Mouse (Mus musculus) lung, adult 2 months (tissue): ENCODE data around the gene Synrg.

Experiments used
- CTCF ChIP-seq: fragments of 200-500 bp; IDR thresholded peaks from 2 replicates; pipeline ENCODE4 v1.5.1; 2011; ENCODE audit warnings: mild to moderate bottlenecking, low read length, control low read depth; ENCODE audit not compliant: insufficient read depth
- POLR2A ChIP-seq: fragments of 200-500 bp; IDR thresholded peaks from 2 replicates; pipeline ENCODE4 v1.6.1; 2011; ENCODE audit warnings: low read depth, mild to moderate bottlenecking, control low read depth, low read length, borderline replicate concordance; ENCODE audit errors: extremely low read depth

DNA sequence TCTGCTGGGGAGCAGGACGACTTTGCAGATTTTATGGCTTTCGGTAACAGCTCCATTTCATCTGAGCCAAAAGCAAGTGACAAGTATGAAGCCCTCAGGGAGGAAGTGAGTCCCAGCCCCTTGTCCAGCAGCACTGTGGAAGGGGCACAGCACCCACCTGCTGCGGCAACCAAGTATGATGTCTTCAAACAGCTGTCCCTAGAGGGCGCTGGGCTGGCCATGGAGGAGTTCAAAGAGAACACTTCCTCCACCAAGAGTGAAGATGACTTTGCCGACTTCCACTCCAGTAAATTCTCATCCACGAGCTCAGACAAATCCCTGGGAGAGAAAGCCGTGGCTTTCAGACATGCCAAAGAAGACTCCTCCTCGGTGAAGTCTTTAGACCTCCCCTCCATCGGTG lies 44.8 kb downstream of the Synrg start:
- TF ChIP-seq POLR2A (no peak), CTCF (peak; percentile 8; the same call in 1 of the 2 replicates)
